Mouse (Mus musculus) macrophage (primary cell): ENCODE measurements around the gene Gjb2. TPM values are rescaled to one million over a fixed set of nuclear protein-coding genes. Genes with fewer than 3 reads are reported as not detected.

Source experiments
- H3K27ac ChIP-seq: fragments of 350-480 bp; formaldehyde crosslinking; 2 replicates; pipeline ENCODE4 v1.9.0; 2021
- H3K36me3 ChIP-seq: fragments of 350-480 bp; formaldehyde crosslinking; 2 replicates; pipeline ENCODE4 v1.9.0; 2021; ENCODE audit errors: inconsistent target
- H3K4me3 ChIP-seq: fragments of 350-480 bp; formaldehyde crosslinking; 2 replicates; pipeline ENCODE4 v1.9.0; 2021; ENCODE audit errors: inconsistent target
- H3K79me2 ChIP-seq: fragments of 350-480 bp; formaldehyde crosslinking; 2 replicates; pipeline ENCODE4 v1.9.0; 2021; ENCODE audit errors: inconsistent target
- WGBS: methylation state at CpG from one replicate; pipeline ENCODE4 v1.1.7; 2026; ENCODE audit warnings: inconsistent platforms; ENCODE audit not compliant: missing documents; 5-methylcytosine and 5-hydroxymethylcytosine counted together
- polyA plus RNA-seq: library from polyadenylated mRNA; stranded (reverse); fragments of 250-400 nt; gene quantifications from 3 replicates; pipeline ENCODE4 v1.2.4, GENCODE M21; 2018; ENCODE audit warnings: inconsistent platforms
- total RNA-seq, 78 experiments: library from RNA; depleted of rRNA; stranded (reverse); fragments of 250-400 nt; gene quantifications; 1 replicate in 9 of 78; 2 replicates in 24 of 78; 3 replicates in 43 of 78; 4 replicates in 2 of 78; pipeline ENCODE4 v1.2.4; 2018; ENCODE audit warnings: inconsistent platforms in 56 of 78

Gjb2 gene
- total RNA-seq (2018; cell fraction: chromatin; rRNA removed): not detected
- total RNA-seq (2018; cell fraction: cytosol; rRNA removed): under 1 TPM in 1 of 26 experiments, not detected in 25; 0.05 TPM
- total RNA-seq (2018; cell fraction: nucleus; rRNA removed): not detected
- polyA plus RNA-seq: not detected in 3 replicates

DNA sequence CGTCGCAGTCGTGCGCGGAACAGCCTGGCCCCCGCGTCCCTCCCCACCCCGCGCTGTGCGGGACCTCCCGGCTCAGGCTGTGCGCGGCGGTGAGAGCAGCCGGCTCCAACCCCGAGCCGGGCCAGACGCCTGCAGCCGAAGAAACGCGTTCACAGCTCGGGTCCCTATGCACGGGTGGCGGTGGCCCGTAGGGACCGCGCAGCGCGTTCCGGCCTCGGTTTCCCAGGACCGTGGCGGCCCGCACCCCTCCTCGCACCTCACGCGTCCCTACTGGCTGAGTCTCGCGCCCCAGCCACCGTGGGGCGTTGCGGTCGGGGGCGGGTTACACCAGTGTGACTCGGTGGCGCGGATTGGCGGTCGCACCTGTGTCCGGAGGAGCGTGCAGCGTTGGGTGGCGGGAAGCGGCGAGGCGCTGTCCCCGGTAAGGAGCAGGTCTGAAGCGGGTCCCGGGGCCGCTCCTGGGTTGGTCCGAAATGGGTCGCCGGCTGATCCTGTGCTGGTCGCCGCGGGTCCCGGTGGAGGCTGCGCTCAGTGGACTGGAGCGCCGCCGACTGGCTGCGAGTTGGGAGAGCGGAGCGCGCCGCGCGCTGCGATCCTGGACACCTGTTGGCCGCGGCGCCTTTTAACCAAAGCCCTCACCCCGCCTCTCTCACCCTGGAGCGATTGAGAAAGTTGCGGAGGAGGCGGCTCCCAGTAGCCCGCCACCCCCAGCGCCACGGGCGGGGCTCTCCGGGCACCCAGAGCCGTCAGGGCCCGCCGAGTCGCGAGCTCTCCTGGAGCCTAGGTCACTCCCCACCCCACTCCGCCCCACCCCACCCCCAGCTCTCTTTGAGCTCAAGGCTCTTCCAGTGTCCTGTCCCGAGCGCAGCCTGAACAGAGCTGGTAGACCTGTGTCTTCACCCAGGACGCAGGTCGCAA, at the start of gene Gjb2:
Gene Gjb2, minus strand, starts transcription at position 597 of the 918 bp plus-strand sequence.
- 2% methylated on average over 100 of the region's 101 CpGs for WGBS
- Histone ChIP-seq H3K27ac (no peak within 1 kb of the TSS), H3K4me3 (no peak within 1 kb of the TSS), H3K36me3 (no peaks in the 10 kb centered on the region), H3K79me2 (no peaks in the 10 kb centered on the region)

DNA sequence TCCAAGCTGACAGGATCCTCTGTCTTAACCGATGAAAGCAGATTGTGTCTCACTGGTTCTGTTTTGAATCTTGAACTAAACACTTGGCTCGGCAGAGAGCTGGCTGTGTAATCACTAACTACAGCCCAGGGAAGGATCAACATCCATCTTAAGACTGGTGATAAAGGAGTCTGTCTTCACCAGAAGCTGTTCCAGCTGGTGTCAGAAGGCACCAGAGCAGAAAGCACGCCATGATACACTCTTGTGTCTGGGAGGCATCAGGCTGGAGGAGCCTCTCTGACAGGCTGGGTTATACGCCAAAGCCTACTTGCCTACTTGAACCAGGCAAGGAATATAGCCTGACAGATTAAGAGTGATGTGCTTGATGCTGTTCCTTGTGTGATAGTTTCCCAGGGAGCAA, 41.2 kb upstream of the Gjb2 start:
- Histone ChIP-seq H3K4me3 (no peak overlapping the region), H3K27ac (no peak overlapping the region), H3K79me2 (no peaks in the 10 kb centered on the region), H3K36me3 (no peaks in the 10 kb centered on the region)
- 58% methylated on average over 4 of the region's 4 CpGs for WGBS

DNA sequence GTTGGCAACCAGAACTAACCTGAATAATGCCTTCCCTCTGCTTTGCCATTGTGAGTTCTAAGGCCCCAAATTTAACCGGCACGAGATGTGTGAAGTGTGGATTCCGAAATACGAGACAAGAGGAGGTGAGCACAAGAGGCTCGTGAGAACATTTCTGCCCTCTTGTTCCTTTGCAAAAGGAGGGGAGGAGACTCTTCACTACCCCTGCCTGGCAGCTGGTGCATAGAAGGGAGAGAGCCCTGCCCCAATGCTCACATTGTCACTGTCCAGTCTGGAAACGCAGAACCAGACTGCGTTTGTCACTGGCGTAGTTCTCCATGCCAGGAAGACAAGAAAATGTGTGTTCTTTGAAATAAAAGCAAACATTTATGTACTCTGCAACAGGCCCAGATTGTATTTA, 30.8 kb upstream of the Gjb2 start:
- WGBS: 81% methylated on average over 8 of the region's 8 CpGs
- Histone ChIP-seq H3K79me2 (no peaks in the 10 kb centered on the region), H3K36me3 (no peaks in the 10 kb centered on the region), H3K4me3 (no peak overlapping the region), H3K27ac (no peak overlapping the region)

DNA sequence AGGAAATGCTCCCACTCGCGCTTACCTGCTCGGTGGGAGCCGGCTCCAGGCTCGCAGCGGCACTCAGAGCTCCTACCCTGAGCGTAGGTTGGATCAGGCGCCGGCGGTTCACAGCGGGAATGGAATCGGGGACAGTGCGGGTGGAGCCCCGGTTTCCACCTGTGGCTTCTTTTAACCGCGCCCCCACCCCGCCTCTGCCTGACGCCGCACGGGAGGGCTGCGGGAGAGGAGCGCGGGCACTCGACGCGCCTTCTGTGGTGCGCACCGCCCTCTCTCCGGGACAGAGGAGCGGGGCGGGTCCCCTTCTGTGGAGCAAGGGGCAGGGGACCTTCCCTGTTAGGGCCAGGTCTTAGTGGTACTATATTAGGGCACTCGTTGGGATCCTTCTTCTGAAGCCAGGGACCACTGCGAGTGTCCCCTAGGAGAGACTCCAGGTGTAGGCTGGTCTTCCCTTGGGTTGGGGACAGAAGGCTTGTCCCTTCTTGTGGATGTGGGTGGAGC, 28.7 kb upstream of the Gjb2 start, which contains the start of gene Gjb6:
Gene Gjb6, minus strand, starts transcription at position 451 of the 501 bp plus-strand sequence.
- H3K36me3 ChIP-seq: no peaks in the 10 kb centered on the region
- H3K79me2 ChIP-seq: no peaks in the 10 kb centered on the region
- no peak within 1 kb of the TSS for H3K27ac ChIP-seq
- no peak within 1 kb of the TSS for H3K4me3 ChIP-seq
- 5% methylated on average over 33 of the region's 33 CpGs for whole genome bisulfite sequencing

DNA sequence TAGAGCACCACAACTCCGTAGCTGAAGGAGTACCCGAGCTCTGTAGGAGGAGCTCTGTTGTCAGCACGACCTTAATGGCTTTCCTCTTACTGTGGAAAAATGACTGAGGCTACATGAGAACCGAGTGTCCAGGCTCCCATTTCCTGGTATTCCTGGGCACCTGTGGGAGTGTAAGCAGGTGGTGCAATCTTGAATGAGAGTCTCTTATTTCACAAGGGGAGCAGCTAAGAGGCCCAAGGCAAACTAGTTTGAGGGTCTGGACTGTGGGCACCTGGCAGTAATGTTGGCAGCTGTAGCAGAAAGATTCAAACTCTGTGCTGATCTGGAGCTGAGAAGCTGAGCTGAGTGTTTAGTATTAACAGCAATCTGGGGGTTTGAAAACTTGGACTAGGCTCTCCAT, 22.9 kb upstream of the Gjb2 start:
- 83% methylated on average over 4 of the region's 4 CpGs for WGBS
- no peaks in the 10 kb centered on the region for H3K36me3 ChIP-seq
- H3K27ac ChIP-seq: no peak overlapping the region
- no peak overlapping the region for H3K4me3 ChIP-seq
- H3K79me2 ChIP-seq: no peaks in the 10 kb centered on the region

DNA sequence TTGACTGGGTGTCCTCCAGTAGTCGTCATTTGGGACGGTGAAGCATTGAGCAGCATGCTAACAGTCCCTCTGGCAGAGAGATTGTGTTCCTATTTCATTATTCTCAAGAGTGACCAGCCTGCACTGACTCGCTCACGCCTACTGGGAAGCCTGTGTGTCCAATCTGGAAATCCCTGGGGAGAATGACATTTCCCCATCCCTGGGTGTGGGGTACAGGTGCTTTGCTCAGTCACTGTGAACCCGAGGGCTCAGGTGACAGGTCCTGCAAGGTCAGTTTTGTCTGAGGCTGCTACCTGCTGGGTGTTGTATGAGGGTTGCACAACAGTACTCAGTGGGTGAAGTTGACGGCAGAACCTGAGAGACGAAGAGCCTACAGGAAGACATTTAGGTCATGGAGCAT, 17.8 kb upstream of the Gjb2 start:
- Histone ChIP-seq H3K36me3 (no peaks in the 10 kb centered on the region), H3K27ac (no peak overlapping the region), H3K79me2 (no peaks in the 10 kb centered on the region), H3K4me3 (no peak overlapping the region)
- 93% methylated on average over 7 of the region's 7 CpGs for WGBS

DNA sequence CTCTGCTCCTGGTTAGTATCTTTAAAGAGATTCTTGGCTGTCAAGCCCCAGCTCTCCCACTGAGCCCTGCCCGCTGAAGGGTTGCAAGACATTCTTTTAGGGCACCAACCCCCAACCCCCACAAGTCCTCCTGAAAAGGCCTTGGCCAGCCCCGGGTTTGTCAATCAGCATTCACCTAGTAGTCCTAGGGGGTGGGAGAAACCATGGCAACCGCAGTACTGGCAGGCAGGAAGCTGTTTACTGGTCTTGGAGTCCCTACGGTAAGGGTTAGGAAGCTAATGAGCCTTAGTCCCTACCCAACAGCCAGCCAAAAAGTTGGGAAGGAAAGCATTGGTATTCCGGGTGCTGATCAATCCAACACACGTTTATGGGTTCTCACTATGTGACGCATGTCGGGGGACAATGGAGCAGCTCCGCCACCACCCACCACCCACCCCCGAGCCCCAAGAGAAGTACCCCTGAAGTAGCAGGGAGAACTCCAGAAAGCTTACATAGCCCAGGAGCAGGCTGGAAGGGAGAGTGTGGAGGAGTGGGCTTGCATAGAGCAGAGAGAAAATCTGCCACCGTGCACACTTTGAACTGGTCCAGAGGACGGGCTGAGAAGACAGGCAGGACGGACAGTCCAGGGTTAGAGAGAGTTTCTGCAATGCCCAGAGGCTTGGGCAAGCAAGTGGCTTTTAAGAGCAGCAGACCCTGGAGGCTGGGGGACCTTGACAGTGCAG, 11.5 kb upstream of the Gjb2 start, which contains the start of gene Gm4491:
Gene Gm4491, minus strand, starts transcription at position 61 of the 722 bp plus-strand sequence.
- no peaks in the 10 kb centered on the region for H3K36me3 ChIP-seq
- no peak within 1 kb of the TSS for H3K4me3 ChIP-seq
- H3K79me2 ChIP-seq: no peaks in the 10 kb centered on the region
- no peak within 1 kb of the TSS for H3K27ac ChIP-seq
- WGBS: 52% methylated on average over 13 of the region's 13 CpGs

DNA sequence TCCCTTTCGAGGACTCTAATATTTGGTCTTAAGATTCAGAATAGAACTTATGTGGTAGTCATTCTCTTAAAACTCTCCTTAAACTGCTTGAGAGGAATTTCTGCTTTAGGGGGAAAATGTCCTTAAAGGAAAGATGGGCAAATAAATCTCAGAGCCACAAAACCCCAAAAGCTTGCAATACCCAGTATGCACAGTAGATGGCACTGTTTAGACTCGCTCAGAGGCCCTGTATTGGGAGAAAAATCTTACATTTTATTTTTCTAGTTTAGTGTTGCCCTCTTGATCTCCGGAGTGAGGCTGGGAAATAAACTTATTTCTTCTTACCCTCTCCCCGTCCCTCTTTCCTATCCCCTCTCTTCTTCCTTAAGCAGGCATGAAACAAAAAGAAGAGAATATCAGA, 4.7 kb upstream of the Gjb2 start:
- Histone ChIP-seq H3K79me2 (no peaks in the 10 kb centered on the region), H3K27ac (no peak overlapping the region), H3K4me3 (no peak overlapping the region), H3K36me3 (no peaks in the 10 kb centered on the region)
- WGBS: 16% methylated on average over 4 of the region's 4 CpGs

DNA sequence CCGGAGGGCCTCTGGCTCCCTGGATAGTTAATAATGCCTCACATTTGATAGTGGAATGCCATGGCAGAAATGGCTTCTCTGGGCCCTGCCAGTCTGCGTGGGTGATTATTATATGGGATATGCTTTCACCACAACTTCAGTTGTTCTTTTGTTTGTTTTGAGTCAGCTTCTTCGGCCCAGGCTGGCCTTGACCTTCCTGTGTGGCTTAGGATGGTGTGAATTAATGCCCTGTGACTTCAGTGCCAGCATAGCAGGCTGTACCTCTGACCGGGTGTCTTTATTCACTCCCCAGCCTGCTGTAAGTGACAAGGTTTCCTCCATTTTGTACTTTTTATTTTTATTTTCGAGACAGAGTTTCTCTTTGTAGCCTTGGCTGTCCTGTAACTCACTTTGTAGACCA, 3.4 kb upstream of the Gjb2 start:
- Histone ChIP-seq H3K36me3 (no peaks in the 10 kb centered on the region), H3K27ac (no peak overlapping the region), H3K4me3 (no peak overlapping the region), H3K79me2 (no peaks in the 10 kb centered on the region)
- 73% methylated on average over 5 of the region's 5 CpGs for WGBS

DNA sequence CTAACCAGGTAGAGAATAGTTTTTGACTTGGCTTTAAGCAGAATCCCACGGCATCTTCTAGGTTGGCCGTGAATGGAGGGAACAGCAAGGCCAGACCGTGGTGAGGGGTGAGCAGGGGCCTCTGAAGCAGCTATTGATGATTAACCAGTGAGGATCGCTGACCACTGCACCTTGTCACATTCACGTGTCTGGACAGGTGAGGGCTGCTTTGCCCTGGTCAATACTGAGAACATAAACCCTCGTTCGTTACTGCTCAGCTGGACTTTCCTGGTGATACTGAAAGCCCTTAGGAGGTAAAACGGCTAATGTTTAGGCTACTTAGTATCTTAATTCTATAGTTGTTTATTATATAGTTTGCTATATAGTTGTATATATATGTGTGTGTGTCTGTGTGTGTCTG, 2.6 kb upstream of the Gjb2 start:
- Histone ChIP-seq H3K4me3 (no peak overlapping the region), H3K79me2 (no peaks in the 10 kb centered on the region), H3K27ac (no peak overlapping the region), H3K36me3 (no peaks in the 10 kb centered on the region)
- WGBS: 89% methylated on average over 8 of the region's 8 CpGs

DNA sequence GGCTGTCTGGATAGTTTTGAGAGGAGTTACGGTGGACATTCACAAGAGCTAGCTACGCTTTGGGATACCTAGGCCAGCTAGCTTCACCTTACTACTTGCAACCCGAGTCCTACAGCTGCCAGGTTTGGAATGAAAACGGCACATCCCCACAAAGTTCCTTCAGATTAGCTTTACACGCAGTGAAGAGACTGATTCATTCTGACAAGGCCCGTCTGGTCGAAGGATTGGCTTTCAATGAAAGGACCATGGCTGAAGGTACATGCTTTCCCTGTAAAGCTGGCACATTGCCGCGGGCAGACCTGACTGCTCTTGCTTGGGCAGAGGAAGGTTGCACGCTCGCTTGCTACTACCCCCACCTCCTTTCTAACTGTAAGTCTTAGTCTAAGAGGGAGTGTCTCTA, 1.2 kb upstream of the Gjb2 start:
- Histone ChIP-seq H3K4me3 (no peak overlapping the region), H3K36me3 (no peaks in the 10 kb centered on the region), H3K27ac (no peak overlapping the region), H3K79me2 (no peaks in the 10 kb centered on the region)
- 56% methylated on average over 11 of the region's 11 CpGs for WGBS

DNA sequence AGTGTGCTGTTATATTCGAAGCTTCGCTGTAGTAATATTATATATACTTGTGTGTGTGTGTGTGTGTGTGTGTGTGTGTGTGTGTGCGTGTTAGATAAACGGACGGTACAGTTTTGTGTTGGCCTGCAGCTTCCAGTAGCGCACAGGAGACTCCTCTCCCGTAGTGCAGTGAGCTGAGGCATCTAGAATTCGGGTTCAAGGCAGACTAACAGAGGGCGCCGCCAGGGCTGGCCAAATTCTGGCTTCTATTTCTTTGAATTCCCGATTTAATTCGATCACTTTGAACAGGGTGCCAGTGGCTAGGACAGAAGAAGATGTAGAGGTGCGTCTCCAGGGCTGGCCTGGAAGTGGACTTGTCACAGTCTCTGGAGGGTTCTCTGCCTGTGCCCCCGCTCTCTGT, 609 bp upstream of the Gjb2 start:
- no peak overlapping the region for H3K4me3 ChIP-seq
- no peak overlapping the region for H3K27ac ChIP-seq
- H3K79me2 ChIP-seq: no peaks in the 10 kb centered on the region
- WGBS: 16% methylated on average over 14 of the region's 14 CpGs
- H3K36me3 ChIP-seq: no peaks in the 10 kb centered on the region

DNA sequence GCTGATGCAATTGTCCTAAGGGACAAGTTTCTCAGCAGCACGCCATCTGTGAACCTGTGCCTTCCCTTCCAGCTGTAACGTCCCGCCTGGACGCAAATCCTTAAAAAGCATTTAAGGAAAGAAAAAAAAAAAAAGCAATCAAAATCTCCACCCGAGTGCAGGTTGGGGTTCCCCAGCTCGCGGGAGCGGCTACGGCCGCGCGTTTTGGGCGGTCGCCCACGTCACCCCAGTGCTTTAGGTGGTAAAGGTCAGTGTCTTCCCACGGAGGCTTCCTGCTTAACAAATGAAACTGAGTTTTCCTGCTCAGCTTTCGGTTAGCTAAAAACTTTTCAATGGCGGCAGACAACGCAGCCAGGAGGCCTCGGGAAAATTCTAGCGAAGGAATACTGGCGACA, 794 bp downstream of the Gjb2 start:
- no peak overlapping the region for H3K4me3 ChIP-seq
- H3K27ac ChIP-seq: no peak overlapping the region
- H3K36me3 ChIP-seq: no peaks in the 10 kb centered on the region
- no peaks in the 10 kb centered on the region for H3K79me2 ChIP-seq
- WGBS: 10% methylated on average over 20 of the region's 22 CpGs

DNA sequence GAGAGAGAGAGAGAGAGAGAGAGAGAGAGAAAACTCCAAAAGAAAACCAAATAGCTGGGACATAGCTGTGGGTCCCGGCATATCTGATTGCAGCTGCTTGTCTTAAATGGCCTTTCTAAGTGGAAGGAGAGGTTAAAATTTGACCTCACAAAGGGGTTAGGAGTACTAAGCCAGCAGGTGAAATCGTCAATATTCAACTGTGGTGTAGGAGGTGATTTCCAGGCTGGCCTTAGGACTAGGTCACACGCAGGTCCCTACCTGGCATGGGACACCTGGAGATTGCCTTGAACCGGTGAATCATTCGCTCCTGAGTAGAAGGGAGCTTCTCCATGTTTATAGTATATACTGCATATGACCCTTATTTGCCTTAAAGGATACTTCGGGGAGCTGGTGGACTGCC, 1.4 kb downstream of the Gjb2 start:
- no peak overlapping the region for H3K4me3 ChIP-seq
- 90% methylated on average over 6 of the region's 6 CpGs for WGBS
- H3K27ac ChIP-seq: no peak overlapping the region

DNA sequence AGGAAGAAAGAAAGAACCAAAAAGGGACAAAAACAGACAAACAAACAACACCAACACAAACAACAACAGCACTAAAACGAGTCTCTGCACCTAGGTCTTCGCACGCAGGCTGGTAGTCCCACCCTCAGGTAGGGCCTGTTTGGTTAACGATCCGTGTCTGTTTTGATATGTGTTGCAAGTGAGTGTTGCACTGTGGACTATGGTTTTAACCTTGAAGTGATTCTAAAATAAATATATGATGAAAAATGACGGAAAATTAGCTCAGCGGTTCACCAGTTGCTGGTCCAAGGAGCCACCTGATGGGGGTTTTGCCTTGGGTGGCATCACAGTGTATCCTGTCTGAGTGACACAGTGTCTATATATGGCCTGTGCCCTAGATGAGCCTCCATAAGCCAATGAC, 2.9 kb downstream of the Gjb2 start:
- 92% methylated on average over 7 of the region's 7 CpGs for WGBS
- Histone ChIP-seq H3K36me3 (no peaks in the 10 kb centered on the region), H3K4me3 (no peak overlapping the region), H3K79me2 (no peaks in the 10 kb centered on the region), H3K27ac (no peak overlapping the region)

More for the DNA sequence above, 1.4 kb downstream of the Gjb2 start:
- H3K36me3 ChIP-seq: no peaks in the 10 kb centered on the region
- H3K79me2 ChIP-seq: no peaks in the 10 kb centered on the region
